Mouse (Mus musculus) ES-Bruce4 (cell line): Measurements from ENCODE around the gene Ltk.

Experiments
- CTCF ChIP-seq: IDR thresholded peaks from one replicate; pipeline ENCODE4 v1.8.1; 2011; ENCODE audit warnings: low read depth, low read length
- EP300 ChIP-seq: IDR thresholded peaks from 2 replicates; pipeline ENCODE4 v1.6.1; 2011; ENCODE audit warnings: low read depth, low read length; ENCODE audit not compliant: insufficient read depth
- POLR2A ChIP-seq: IDR thresholded peaks from one replicate; pipeline ENCODE4 v1.8.1; 2011; ENCODE audit warnings: low read length; ENCODE audit not compliant: insufficient read depth

GRCm38 (mm10) chr2:119762276-119762675, 2.0 kb upstream of the Ltk start:
- TF ChIP-seq CTCF (no peak), POLR2A (no peak), EP300 (no peak)
